Mouse (Mus musculus) spleen, adult 2 months (tissue): ENCODE data around the gene Eml6.

Source experiments
- CTCF ChIP-seq: fragments of 200-500 bp; IDR thresholded peaks from 2 replicates; pipeline ENCODE4 v1.5.1; 2011; ENCODE audit warnings: mild to moderate bottlenecking, inconsistent platforms; ENCODE audit not compliant: insufficient read depth, insufficient read length, insufficient replicate concordance; ENCODE audit errors: extremely low read depth
- POLR2A ChIP-seq: fragments of 200-500 bp; IDR thresholded peaks from 2 replicates; pipeline ENCODE4 v1.6.1; 2011; ENCODE audit warnings: low read depth, low read length, inconsistent platforms

DNA sequence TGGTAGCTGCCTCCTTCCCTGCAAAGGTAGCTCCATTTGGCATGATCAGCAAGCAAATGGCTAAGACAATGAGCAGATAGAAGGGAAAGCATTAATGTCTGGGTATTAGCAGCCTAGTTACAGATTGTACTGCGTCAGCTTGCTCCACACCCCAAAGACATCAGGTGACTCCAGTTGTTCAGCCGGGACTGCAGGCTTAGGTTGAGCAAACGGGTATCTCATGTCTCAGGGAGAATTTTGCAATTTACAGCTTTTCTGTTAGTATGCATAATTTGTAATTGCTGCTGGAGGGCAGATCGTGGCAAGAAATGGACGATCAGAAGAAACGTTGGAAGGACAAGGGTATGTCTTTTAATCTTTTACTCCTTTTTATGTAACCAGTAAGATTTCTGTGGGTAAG is 307.3 kb downstream of the Eml6 start:
- TF ChIP-seq POLR2A (no peak), CTCF (no peak)
